Mouse (Mus musculus) midbrain, embryonic 14.5 days (tissue): Measurements from ENCODE around the gene Mypn. TPM values are rescaled to one million over a fixed set of nuclear protein-coding genes. Genes with fewer than 3 reads are reported as not detected.

ENCODE experiments used
- ATAC-seq: fragments of 200-750 bp; cut with Nextera tagmentation; 2 replicates; pipeline ENCODE4 v1.8.0; 2017; ENCODE audit warnings: moderate number of reproducible peaks, moderate library complexity; ENCODE audit not compliant: low FRiP score, low TSS enrichment
- DNase-seq: peaks from one replicate; pipeline ENCODE4 v3.0.0-alpha.2; 2015
- H3K27ac ChIP-seq: fragments of 300-500 bp; sonication (generic); replicated peaks from 2 replicates; pipeline ENCODE4 v1.5.1; 2014; ENCODE audit warnings: mild to moderate bottlenecking, low read depth, low read length, moderate library complexity
- H3K27me3 ChIP-seq: fragments of 300-500 bp; sonication (generic); 2 replicates; pipeline ENCODE4 v1.6.1; 2014; ENCODE audit warnings: low read length, control low read depth, mixed read lengths; ENCODE audit not compliant: control insufficient read depth, insufficient read depth
- H3K36me3 ChIP-seq: fragments of 300-500 bp; sonication (generic); 2 replicates; pipeline ENCODE4 v1.6.1; 2014; ENCODE audit warnings: low read length, control low read depth; ENCODE audit not compliant: control insufficient read depth, insufficient read depth
- H3K4me1 ChIP-seq: fragments of 300-500 bp; sonication (generic); 2 replicates; pipeline ENCODE4 v1.6.1; 2014; ENCODE audit warnings: mild to moderate bottlenecking, antibody characterized with exemption, low read length, control low read depth; ENCODE audit not compliant: control insufficient read depth, insufficient read depth
- H3K4me2 ChIP-seq: fragments of 300-500 bp; sonication (generic); 2 replicates; pipeline ENCODE4 v1.6.1; 2014; ENCODE audit warnings: mild to moderate bottlenecking, low read length, moderate library complexity
- H3K4me3 ChIP-seq: fragments of 300-500 bp; sonication (generic); replicated peaks from 2 replicates; pipeline ENCODE4 v1.5.1; 2014; ENCODE audit warnings: low read depth, low read length
- H3K9ac ChIP-seq: fragments of 300-500 bp; sonication (generic); replicated peaks from 2 replicates; pipeline ENCODE4 v1.6.1; 2014; ENCODE audit warnings: mild to moderate bottlenecking, low read length, moderate library complexity
- H3K9me3 ChIP-seq: fragments of 300-500 bp; sonication (generic); 2 replicates; pipeline ENCODE4 v1.6.1; 2016; ENCODE audit warnings: low read length, control low read depth, mixed read lengths; ENCODE audit not compliant: control insufficient read depth
- WGBS: fragments of 180-500 bp; shearing (Covaris S2); extraction: QIAGEN DNeasy Blood & Tissue Kit; methylation state at CpG from one replicate; pipeline ENCODE4 v1.1.7; 2014; 5-methylcytosine and 5-hydroxymethylcytosine counted together
- polyA plus RNA-seq: library from polyadenylated mRNA; unstranded; fragments of >200 nt; fragmentation: Nextera tagmentation; extraction: Ambion mirVana; gene quantifications from 2 replicates; pipeline ENCODE4 v1.2.1, GENCODE M21; 2014

Gene Mypn
- polyA plus RNA-seq, 1 experiment from 2014 or later, result 0.64 TPM

- Histone ChIP-seq H3K36me3 (no peaks in the 10 kb centered on the region), H3K4me1 (no peaks in the 10 kb centered on the region), H3K9ac (no peak overlapping the region), H3K9me3 (no peaks in the 10 kb centered on the region), H3K4me3 (no peak overlapping the region), H3K27ac (no peak overlapping the region), H3K4me2 (no peak overlapping the region), H3K27me3 (no peaks in the 10 kb centered on the region)
- ATAC-seq, result no peak
- no peak for DNase-seq
- 85% methylated on average over 14 of the region's 14 CpGs for WGBS
Observed at GRCm38 (mm10) chr10:63121961-63122360, 81.8 kb downstream of the Mypn start.

- Histone ChIP-seq H3K27ac (no peak overlapping the region), H3K9me3 (no peaks in the 10 kb centered on the region), H3K4me1 (no peaks in the 10 kb centered on the region), H3K36me3 (no peaks in the 10 kb centered on the region), H3K4me3 (no peak overlapping the region), H3K9ac (no peak overlapping the region), H3K4me2 (no peak overlapping the region), H3K27me3 (no peaks in the 10 kb centered on the region)
- no peak for ATAC-seq
- no peak for DNase-seq
- WGBS, result 80% methylated on average over 14 of the region's 14 CpGs
Observed at GRCm38 (mm10) chr10:63119916-63120315, 83.8 kb downstream of the Mypn start.

GRCm38 (mm10) chr10:63117583-63117982 lies 86.2 kb downstream of the Mypn start:
- Histone ChIP-seq H3K27ac (no peak overlapping the region), H3K4me1 (no peaks in the 10 kb centered on the region), H3K27me3 (no peaks in the 10 kb centered on the region), H3K9ac (no peak overlapping the region), H3K4me2 (no peak overlapping the region), H3K36me3 (no peaks in the 10 kb centered on the region), H3K9me3 (no peaks in the 10 kb centered on the region), H3K4me3 (no peak overlapping the region)
- 95% methylated on average over 8 of the region's 8 CpGs for WGBS
- no peak for DNase-seq
- no peak for ATAC-seq

- Histone ChIP-seq H3K4me3 (no peak overlapping the region), H3K27me3 (no peaks in the 10 kb centered on the region), H3K4me2 (no peak overlapping the region), H3K9ac (no peak overlapping the region), H3K4me1 (no peaks in the 10 kb centered on the region), H3K36me3 (no peaks in the 10 kb centered on the region), H3K27ac (no peak overlapping the region), H3K9me3 (no peaks in the 10 kb centered on the region)
- whole genome bisulfite sequencing, result 91% methylated on average over 9 of the region's 9 CpGs
- ATAC-seq (no peak), DNase-seq (no peak)
Observed at GRCm38 (mm10) chr10:63116376-63116775, 87.4 kb downstream of the Mypn start.

- Histone ChIP-seq H3K27me3 (no peaks in the 10 kb centered on the region), H3K4me3 (no peak overlapping the region), H3K9me3 (no peaks in the 10 kb centered on the region), H3K9ac (no peak overlapping the region), H3K36me3 (no peaks in the 10 kb centered on the region), H3K4me2 (no peak overlapping the region), H3K27ac (no peak overlapping the region), H3K4me1 (no peaks in the 10 kb centered on the region)
- 88% methylated on average over 15 of the region's 15 CpGs for WGBS
- ATAC-seq, result no peak
- DNase-seq, result no peak
Observed at GRCm38 (mm10) chr10:63115881-63116280, 87.9 kb downstream of the Mypn start.

GRCm38 (mm10) chr10:63113716-63114360 lies 89.9 kb downstream of the Mypn start:
- H3K4me1 ChIP-seq, result no peaks in the 10 kb centered on the region
- H3K36me3 ChIP-seq, result no peaks in the 10 kb centered on the region
- no peak overlapping the region for H3K27ac ChIP-seq
- no peak overlapping the region for H3K4me3 ChIP-seq
- ATAC-seq (no peak), DNase-seq (no peak)
- 88% methylated on average over 6 of the region's 6 CpGs for WGBS
- H3K27me3 ChIP-seq, result no peaks in the 10 kb centered on the region
- H3K9me3 ChIP-seq, result no peaks in the 10 kb centered on the region
- H3K4me2 ChIP-seq, result no peak overlapping the region
- no peak overlapping the region for H3K9ac ChIP-seq

GRCm38 (mm10) chr10:63113027-63113604 lies 90.6 kb downstream of the Mypn start:
- Histone ChIP-seq H3K36me3 (no peaks in the 10 kb centered on the region), H3K9me3 (no peaks in the 10 kb centered on the region), H3K4me1 (no peaks in the 10 kb centered on the region), H3K27ac (no peak overlapping the region), H3K9ac (no peak overlapping the region), H3K4me3 (no peak overlapping the region), H3K4me2 (no peak overlapping the region), H3K27me3 (no peaks in the 10 kb centered on the region)
- DNase-seq (peak; percentile 82), ATAC-seq (no peak)
- WGBS, result 44% methylated on average over 5 of the region's 5 CpGs

GRCm38 (mm10) chr10:63100657-63101056 lies 103.1 kb downstream of the Mypn start:
- Histone ChIP-seq H3K27ac (no peak overlapping the region), H3K9me3 (no peaks in the 10 kb centered on the region), H3K4me1 (peaks cover 6% of the 10 kb centered on the region), H3K4me2 (peak overlapping the region; percentile 93), H3K4me3 (peak overlapping the region; percentile 62), H3K27me3 (no peaks in the 10 kb centered on the region), H3K9ac (peak overlapping the region; percentile 66), H3K36me3 (no peaks in the 10 kb centered on the region)
- DNase-seq (peak; percentile 55), ATAC-seq (no peak)
- 4% methylated on average over 9 of the region's 9 CpGs for WGBS

- H3K9me3 ChIP-seq, result no peaks in the 10 kb centered on the region
- peaks cover 6% of the 10 kb centered on the region for H3K4me1 ChIP-seq
- H3K9ac ChIP-seq, result peak overlapping the region; percentile 66
- peak overlapping the region; percentile 61 for H3K27ac ChIP-seq
- H3K27me3 ChIP-seq, result no peaks in the 10 kb centered on the region
- H3K4me2 ChIP-seq, result peak overlapping the region; percentile 93
- H3K36me3 ChIP-seq, result no peaks in the 10 kb centered on the region
- ATAC-seq (peak; percentile 90), DNase-seq (peak; percentile 88)
- peak overlapping the region; percentile 62 for H3K4me3 ChIP-seq
- WGBS, result under 1% methylated on average over 62 of the region's 62 CpGs
Observed at GRCm38 (mm10) chr10:63099941-63100562, 103.7 kb downstream of the Mypn start.
